8 mouse cellular contexts compared by ENCODE assay signal in the genomic region with DNA sequence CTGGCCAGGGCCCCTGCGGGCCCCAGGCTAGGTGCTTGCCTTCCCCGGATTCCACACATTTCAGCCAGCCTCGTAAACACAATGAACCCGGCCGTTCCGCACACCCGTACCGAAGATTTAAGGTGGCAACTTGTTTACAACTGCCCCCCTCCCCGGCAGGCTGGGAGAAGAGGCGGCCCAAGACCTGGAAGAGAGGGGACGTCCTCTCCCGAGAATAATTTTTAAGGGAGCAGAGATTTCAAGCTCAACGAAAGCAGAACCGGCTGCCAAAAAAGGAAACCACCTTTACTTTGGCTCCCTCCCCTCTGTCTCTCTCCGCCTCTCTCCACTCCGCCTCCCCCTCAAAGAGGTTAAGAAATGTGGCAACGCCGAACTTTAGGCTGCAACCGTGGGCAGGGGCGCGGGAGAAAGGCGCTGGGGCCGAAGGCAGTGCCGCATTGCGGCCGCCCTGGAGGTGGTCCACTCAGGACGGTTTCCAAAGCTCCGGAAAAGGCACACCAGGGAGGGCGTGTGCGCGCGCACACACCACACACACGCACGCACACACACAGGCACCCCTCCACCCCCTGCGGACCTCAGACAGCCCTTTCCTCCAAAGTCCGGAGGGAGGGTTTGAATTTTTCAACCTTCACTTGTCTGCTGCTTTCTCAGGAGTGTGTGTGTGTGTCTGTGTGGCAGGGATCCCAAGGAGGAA. TPM values are rescaled to one million over a fixed set of nuclear protein-coding genes. Genes with fewer than 3 reads are reported as not detected.
DNase-seq lines count a peak whose midpoint lies in the region; ATAC-seq and TF ChIP-seq lines count a peak whose summit lies in the region.

No protein-coding gene starts in this region.

- WGBS in bone marrow, adult 2 months, result under 1% methylated on average over 36 of the region's 36 CpGs
- WGBS in heart, embryonic 10.5 days, result under 1% methylated on average over 36 of the region's 36 CpGs
- WGBS in kidney, embryonic 15.5 days, result 0% methylated on average over 36 of the region's 36 CpGs
- WGBS in lung, adult 2 months, result under 1% methylated on average over 36 of the region's 36 CpGs

- peak overlapping the region; percentile 90 for H3K4me2 ChIP-seq in kidney, embryonic 15.5 days

- H3K27me3 ChIP-seq in heart, embryonic 10.5 days (ENCODE audit: insufficient read depth, poor library complexity, severe bottlenecking), result peaks cover 7% of the 10 kb centered on the region; the same call in 1 of the 2 replicates
- peaks cover 4% of the 10 kb centered on the region for H3K27me3 ChIP-seq in kidney, embryonic 15.5 days

- TF ChIP-seq POLR2A in bone marrow, adult 2 months (IDR thresholded peaks at IDR 0.05; ENCODE audit: borderline replicate concordance, control insufficient read depth, low read depth, low read length), result peak; percentile 28; the same call in 1 of the 2 replicates
- peak; percentile 81 for TF ChIP-seq POLR2A in embryonic fibroblast, embryonic 13.5 days (IDR thresholded peaks at IDR 0.05; ENCODE audit: low read depth, low read length)
- peak; percentile 83; the same call in 1 of the 2 replicates for TF ChIP-seq POLR2A in lung, adult 2 months (IDR thresholded peaks at IDR 0.05; ENCODE audit: borderline replicate concordance, extremely low read depth, low read depth, low read length)

- H3K4me1 ChIP-seq in bone marrow, adult 2 months (ENCODE audit: control insufficient read depth, insufficient read depth, low read length), result no peaks in the 10 kb centered on the region
- H3K4me1 ChIP-seq in embryonic fibroblast, embryonic 13.5 days (ENCODE audit: control insufficient read depth, insufficient read depth, low read length), result no peaks in the 10 kb centered on the region
- H3K4me1 ChIP-seq in heart, embryonic 10.5 days, result peaks cover 27% of the 10 kb centered on the region
- H3K4me1 ChIP-seq in kidney, embryonic 15.5 days, result peaks cover 45% of the 10 kb centered on the region
- peaks cover 5% of the 10 kb centered on the region for H3K4me1 ChIP-seq in lung, adult 2 months (ENCODE audit: control insufficient read depth, insufficient read depth, low read length)

- peaks cover 3% of the 10 kb centered on the region; the same call in 1 of the 2 replicates for H3K36me3 ChIP-seq in heart, embryonic 10.5 days
- H3K36me3 ChIP-seq in kidney, embryonic 15.5 days, result peaks cover 14% of the 10 kb centered on the region

- DNase-seq in heart, embryonic 10.5 days (ENCODE audit: low spot score), result peak; percentile 91
- DNase-seq in lung, adult 2 months, result peak; percentile 83
- DNase-seq in thymus, postnatal 0 days (ENCODE audit: low spot score), result peak; percentile 72

- H3K4me3 ChIP-seq in bone marrow, adult 2 months (replicated peaks; ENCODE audit: control insufficient read depth, low read depth, low read length), result peak overlapping the region; percentile 72
- peak overlapping the region; percentile 71 for H3K4me3 ChIP-seq in embryonic fibroblast, embryonic 13.5 days (ENCODE audit: insufficient read depth, low read length)
- H3K4me3 ChIP-seq in heart, embryonic 10.5 days, result peak overlapping the region; percentile 95
- peak overlapping the region; percentile 96 for H3K4me3 ChIP-seq in kidney, embryonic 15.5 days (replicated peaks)
- peak overlapping the region; percentile 61 for H3K4me3 ChIP-seq in lung, adult 2 months (replicated peaks; ENCODE audit: extremely low read depth, low read depth, low read length)

- ATAC-seq in CD4-positive, CD25-positive, alpha-beta regulatory T cell, adult 4 months, result peak; percentile 24
- ATAC-seq in kidney, embryonic 15.5 days (replicated peaks; ENCODE audit: low FRiP score), result peak; percentile 29
- ATAC-seq in neutrophil, adult 5-6 weeks (ENCODE audit: extremely low read depth, insufficient number of reproducible peaks, low FRiP score, poor library complexity, severe bottlenecking), result peak; percentile 14; the same call in 1 of the 2 replicates

- no peaks in the 10 kb centered on the region for H3K9me3 ChIP-seq in heart, embryonic 10.5 days
- no peaks in the 10 kb centered on the region for H3K9me3 ChIP-seq in kidney, embryonic 15.5 days (replicated peaks)

- no peak overlapping the region; the same call in 1 of the 2 replicates for H3K27ac ChIP-seq in bone marrow, adult 2 months (ENCODE audit: control insufficient read depth, insufficient read depth, low read depth, low read length, poor library complexity)
- H3K27ac ChIP-seq in embryonic fibroblast, embryonic 13.5 days (ENCODE audit: insufficient read depth, low read length), result peak overlapping the region; percentile 87
- H3K27ac ChIP-seq in heart, embryonic 10.5 days, result peak overlapping the region; percentile 96
- peak overlapping the region; percentile 99 for H3K27ac ChIP-seq in kidney, embryonic 15.5 days

- peak overlapping the region; percentile 98 for H3K9ac ChIP-seq in kidney, embryonic 15.5 days

- no peak for TF ChIP-seq CTCF in bone marrow, adult 2 months (IDR thresholded peaks at IDR 0.05; ENCODE audit: control insufficient read depth, insufficient read depth, low read length)
- no peak for TF ChIP-seq CTCF in embryonic fibroblast, embryonic 13.5 days (IDR thresholded peaks at IDR 0.05; ENCODE audit: borderline replicate concordance, insufficient read depth, low read length)
- TF ChIP-seq CTCF in lung, adult 2 months (IDR thresholded peaks at IDR 0.05; ENCODE audit: insufficient read depth, low read length), result no peak

RNA-seq across cellular contexts. Expression of a gene that starts 8.6 kb away (rescaled TPM):
- 10 to 100 TPM; 13.6 to 15.9 TPM for polyA plus RNA-seq in CD4-positive, CD25-positive, alpha-beta regulatory T cell, adult 4 months (2017; shearing (Covaris generic))
- 3.0 and 3.4 TPM in 2 replicates for polyA plus RNA-seq in bone marrow, adult 2 months (2011; ENCODE audit: insufficient read depth, insufficient read length, low replicate concordance, missing spikeins)
- 10.2 and 10.8 TPM in 2 replicates for polyA plus RNA-seq in embryonic fibroblast, embryonic 13.5 days (2011; ENCODE audit: insufficient read length, low read depth, missing spikeins)
- polyA plus RNA-seq in heart, embryonic 10.5 days (2016; fragmentation: Nextera tagmentation; extraction: Ambion mirVana), result 8.1 and 16.9 TPM in 2 replicates
- polyA plus RNA-seq in kidney, embryonic 15.5 days (2015; fragmentation: Nextera tagmentation; extraction: Ambion mirVana), result 15.8 and 17.3 TPM in 2 replicates
- 41.4 and 47.6 TPM in 2 replicates for polyA plus RNA-seq in lung, adult 2 months (2012; rRNA removed)
- total RNA-seq in neutrophil, adult 5-6 weeks (2017), result 6.3 and 6.8 TPM in 2 replicates
- polyA plus RNA-seq in thymus, postnatal 0 days (2015; fragmentation: Nextera tagmentation; extraction: Ambion mirVana), result 6.4 and 6.7 TPM in 2 replicates

Comparison
In these comparisons a context has a peak if more than half of its experiments do, and no peak if none do; other contexts are left out.
1. POLR2A ChIP-seq: peak in every context shown above with its lines; median percentile 83 in lung, adult 2 months; 81 in embryonic fibroblast, embryonic 13.5 days; 28 in bone marrow, adult 2 months.